Mouse (Mus musculus) cerebellum, adult 2 months (tissue): ENCODE results near the gene Kcnh3. TPM values are rescaled to one million over a fixed set of nuclear protein-coding genes. Genes with fewer than 3 reads are reported as not detected.
"Not testable (repeated sequence)": the region's sequence is repeated elsewhere in the genome, so short reads cannot be mapped to it uniquely, and the experiment has no call there.

Experiments
- DNase-seq, 2 experiments: peaks; one replicate each; pipeline ENCODE4 v3.0.0; 2021
- H3K27ac ChIP-seq: fragments of 200-500 bp; 2 replicates; pipeline ENCODE4 v1.5.1; 2012; ENCODE audit warnings: low read length, control low read depth, inconsistent platforms; ENCODE audit not compliant: insufficient read depth
- H3K27me3 ChIP-seq: fragments of 200-500 bp; 2 replicates; pipeline ENCODE4 v1.6.1; 2012; ENCODE audit warnings: inconsistent platforms, mild to moderate bottlenecking, low read length, moderate library complexity; ENCODE audit not compliant: control insufficient read depth, insufficient read depth
- H3K4me1 ChIP-seq: fragments of 200-500 bp; 2 replicates; pipeline ENCODE4 v1.6.1; 2011; ENCODE audit warnings: low read length; ENCODE audit not compliant: control insufficient read depth, insufficient read depth
- H3K4me3 ChIP-seq: fragments of 200-500 bp; replicated peaks from 2 replicates; pipeline ENCODE3; 2011; ENCODE audit warnings: mild to moderate bottlenecking, low read depth, low read length, control low read depth; ENCODE audit not compliant: insufficient read depth
- CTCF ChIP-seq: fragments of 200-500 bp; IDR thresholded peaks from 2 replicates; pipeline ENCODE4 v1.5.1; 2011; ENCODE audit warnings: low read depth, mild to moderate bottlenecking, control low read depth, low read length, moderate library complexity, borderline replicate concordance; ENCODE audit not compliant: insufficient read depth
- POLR2A ChIP-seq: fragments of 200-500 bp; IDR thresholded peaks from 2 replicates; pipeline ENCODE4 v1.6.1; 2011; ENCODE audit warnings: low read length, control low read depth, borderline replicate concordance; ENCODE audit not compliant: insufficient read depth
- WGBS: fragments of 180-500 bp; shearing (Covaris S2); methylation state at CpG from one replicate; pipeline ENCODE4 v1.1.7; 2018; 5-methylcytosine and 5-hydroxymethylcytosine counted together
- polyA plus RNA-seq: library from polyadenylated mRNA; depleted of rRNA; stranded (reverse); fragments of >200 nt; gene quantifications from 2 replicates; pipeline ENCODE4 v1.2.3, GENCODE M21; 2012

The Kcnh3 gene
- polyA plus RNA-seq, 1 experiment: 5.0 TPM

GRCm38 (mm10) chr15:99226090-99226489 is 1.4 kb downstream of the Kcnh3 start:
- no peak for TF ChIP-seq POLR2A
- no peak for TF ChIP-seq CTCF
- 70% methylated on average over 14 of the region's 14 CpGs for WGBS
- no peak overlapping the region for H3K4me3 ChIP-seq
- H3K4me1 ChIP-seq: no peaks in the 10 kb centered on the region
- DNase-seq: no peak
- H3K27ac ChIP-seq: no peak overlapping the region
- H3K27me3 ChIP-seq: peaks cover 2% of the 10 kb centered on the region; the same call in 1 of the 2 replicates

GRCm38 (mm10) chr15:99231998-99232397 is 7.3 kb downstream of the Kcnh3 start:
- 66% methylated on average over 10 of the region's 10 CpGs for WGBS
- TF ChIP-seq CTCF (no peak), POLR2A (no peak)
- Histone ChIP-seq H3K4me1 (no peaks in the 10 kb centered on the region; the same call in 1 of the 2 replicates), H3K4me3 (no peak overlapping the region), H3K27ac (no peak overlapping the region), H3K27me3 (no peaks in the 10 kb centered on the region)
- no peak for DNase-seq

- no peak for DNase-seq
- Histone ChIP-seq H3K4me1 (no peaks in the 10 kb centered on the region; the same call in 1 of the 2 replicates), H3K27ac (no peak overlapping the region), H3K4me3 (no peak overlapping the region), H3K27me3 (no peaks in the 10 kb centered on the region)
- no peak for TF ChIP-seq CTCF
- TF ChIP-seq POLR2A: no peak
- 71% methylated on average over 17 of the region's 17 CpGs for WGBS
Measured at GRCm38 (mm10) chr15:99233719-99234118, 9.1 kb downstream of the Kcnh3 start.

GRCm38 (mm10) chr15:99234326-99235010 is 9.8 kb downstream of the Kcnh3 start:
- Histone ChIP-seq H3K27ac (no peak overlapping the region), H3K27me3 (no peaks in the 10 kb centered on the region), H3K4me1 (no peaks in the 10 kb centered on the region; the same call in 1 of the 2 replicates), H3K4me3 (no peak overlapping the region)
- TF ChIP-seq POLR2A: no peak
- TF ChIP-seq CTCF: no peak
- WGBS: 70% methylated on average over 12 of the region's 12 CpGs
- DNase-seq: no peak

- 80% methylated on average over 11 of the region's 11 CpGs for WGBS
- H3K27ac ChIP-seq: no peak overlapping the region
- TF ChIP-seq CTCF (no peak), POLR2A (no peak)
- no peak for DNase-seq
- H3K4me3 ChIP-seq: no peak overlapping the region
- no peaks in the 10 kb centered on the region; the same call in 1 of the 2 replicates for H3K4me1 ChIP-seq
- no peaks in the 10 kb centered on the region for H3K27me3 ChIP-seq
Measured at GRCm38 (mm10) chr15:99238006-99238405, 13.3 kb downstream of the Kcnh3 start.

GRCm38 (mm10) chr15:99240129-99240528 is 15.5 kb downstream of the Kcnh3 start:
- WGBS: 72% methylated on average over 4 of the region's 4 CpGs
- no peak for DNase-seq
- Histone ChIP-seq H3K4me3 (no peak overlapping the region), H3K27me3 (no peaks in the 10 kb centered on the region), H3K27ac (no peak overlapping the region), H3K4me1 (no peaks in the 10 kb centered on the region; the same call in 1 of the 2 replicates)
- peak; percentile 8; the same call in 1 of the 2 replicates for TF ChIP-seq CTCF
- TF ChIP-seq POLR2A: no peak

GRCm38 (mm10) chr15:99241249-99241648 is 16.6 kb downstream of the Kcnh3 start:
- Histone ChIP-seq H3K4me3 (no peak overlapping the region), H3K27me3 (no peaks in the 10 kb centered on the region), H3K27ac (no peak overlapping the region), H3K4me1 (peaks cover 4% of the 10 kb centered on the region)
- 43% methylated on average over 4 of the region's 4 CpGs for WGBS
- no peak for DNase-seq
- TF ChIP-seq CTCF (no peak), POLR2A (no peak)

- Histone ChIP-seq H3K27ac (no peak overlapping the region), H3K4me3 (no peak overlapping the region), H3K27me3 (no peaks in the 10 kb centered on the region), H3K4me1 (peaks cover 11% of the 10 kb centered on the region)
- 82% methylated on average over 10 of the region's 10 CpGs for WGBS
- no peak for DNase-seq
- no peak for TF ChIP-seq CTCF
- no peak for TF ChIP-seq POLR2A
Measured at GRCm38 (mm10) chr15:99242045-99242444, 17.4 kb downstream of the Kcnh3 start.

- not testable (repeated sequence) for H3K27me3 ChIP-seq, H3K4me3 ChIP-seq
- peaks cover 27% of the 10 kb centered on the region for H3K4me1 ChIP-seq
- WGBS: 17% methylated on average over 6 of the region's 6 CpGs
- H3K27ac ChIP-seq: peak overlapping the region; percentile 14
- DNase-seq: peak; percentile 57 to 67
Measured at GRCm38 (mm10) chr15:99246736-99247135, 22.1 kb downstream of the Kcnh3 start.
